Mouse (Mus musculus): ENCODE data around the gene Nfia. TPM values are rescaled to one million over a fixed set of nuclear protein-coding genes. Genes with fewer than 3 reads are reported as not detected.

Nfia gene
- polyA plus RNA-seq, 1 experiment, result 8.1 TPM

GRCm38 (mm10) chr4:97765341-97766020 lies 7.1 kb upstream of the Nfia start:
- H3K4me3 ChIP-seq (ENCODE audit: insufficient read depth, low read length), result no peak overlapping the region
- peaks cover 10% of the 10 kb centered on the region for H3K4me1 ChIP-seq (ENCODE audit: control insufficient read depth, insufficient read depth, low read length)
- TF ChIP-seq POLR2A (IDR thresholded peaks at IDR 0.05; ENCODE audit: borderline replicate concordance, low read depth, low read length), result no peak
- TF ChIP-seq CTCF (IDR thresholded peaks at IDR 0.05; ENCODE audit: low read depth, low read length), result no peak
- H3K27ac ChIP-seq (ENCODE audit: insufficient read depth, low read depth, low read length), result no peak overlapping the region

GRCm38 (mm10) chr4:97766100-97766499 lies 6.4 kb upstream of the Nfia start:
- no peak for TF ChIP-seq POLR2A (IDR thresholded peaks at IDR 0.05; ENCODE audit: borderline replicate concordance, low read depth, low read length)
- TF ChIP-seq CTCF (IDR thresholded peaks at IDR 0.05; ENCODE audit: low read depth, low read length), result no peak
- H3K4me1 ChIP-seq (ENCODE audit: control insufficient read depth, insufficient read depth, low read length), result peaks cover 13% of the 10 kb centered on the region
- H3K4me3 ChIP-seq (ENCODE audit: insufficient read depth, low read length), result no peak overlapping the region
- no peak overlapping the region for H3K27ac ChIP-seq (ENCODE audit: insufficient read depth, low read depth, low read length)

- H3K27ac ChIP-seq (ENCODE audit: insufficient read depth, low read depth, low read length), result no peak overlapping the region
- TF ChIP-seq CTCF (IDR thresholded peaks at IDR 0.05; ENCODE audit: low read depth, low read length) (no peak), POLR2A (IDR thresholded peaks at IDR 0.05; ENCODE audit: borderline replicate concordance, low read depth, low read length) (no peak)
- H3K4me3 ChIP-seq (ENCODE audit: insufficient read depth, low read length), result no peak overlapping the region
- H3K4me1 ChIP-seq (ENCODE audit: control insufficient read depth, insufficient read depth, low read length), result peaks cover 13% of the 10 kb centered on the region
Observed at GRCm38 (mm10) chr4:97767025-97767424, 5.5 kb upstream of the Nfia start.

GRCm38 (mm10) chr4:97767516-97767915 lies 5.0 kb upstream of the Nfia start:
- Histone ChIP-seq H3K27ac (ENCODE audit: insufficient read depth, low read depth, low read length) (no peak overlapping the region), H3K4me3 (ENCODE audit: insufficient read depth, low read length) (no peak overlapping the region), H3K4me1 (ENCODE audit: control insufficient read depth, insufficient read depth, low read length) (peaks cover 13% of the 10 kb centered on the region)
- TF ChIP-seq POLR2A (IDR thresholded peaks at IDR 0.05; ENCODE audit: borderline replicate concordance, low read depth, low read length) (no peak), CTCF (IDR thresholded peaks at IDR 0.05; ENCODE audit: low read depth, low read length) (no peak)

GRCm38 (mm10) chr4:97769861-97770260 lies 2.7 kb upstream of the Nfia start:
- H3K27ac ChIP-seq (ENCODE audit: insufficient read depth, low read depth, low read length), result no peak overlapping the region
- H3K4me3 ChIP-seq (ENCODE audit: insufficient read depth, low read length), result no peak overlapping the region
- TF ChIP-seq CTCF (IDR thresholded peaks at IDR 0.05; ENCODE audit: low read depth, low read length) (no peak), POLR2A (IDR thresholded peaks at IDR 0.05; ENCODE audit: borderline replicate concordance, low read depth, low read length) (no peak)
- peaks cover 21% of the 10 kb centered on the region for H3K4me1 ChIP-seq (ENCODE audit: control insufficient read depth, insufficient read depth, low read length)

GRCm38 (mm10) chr4:97771426-97771825 lies 1.1 kb upstream of the Nfia start:
- Histone ChIP-seq H3K27ac (ENCODE audit: insufficient read depth, low read depth, low read length) (peak overlapping the region; percentile 61), H3K4me1 (ENCODE audit: control insufficient read depth, insufficient read depth, low read length) (peaks cover 19% of the 10 kb centered on the region), H3K4me3 (ENCODE audit: insufficient read depth, low read length) (peak overlapping the region; percentile 58)
- TF ChIP-seq POLR2A (IDR thresholded peaks at IDR 0.05; ENCODE audit: borderline replicate concordance, low read depth, low read length) (no peak), CTCF (IDR thresholded peaks at IDR 0.05; ENCODE audit: low read depth, low read length) (no peak)

GRCm38 (mm10) chr4:97772084-97772484 lies 450 bp upstream of the Nfia start:
- H3K27ac ChIP-seq (ENCODE audit: insufficient read depth, low read depth, low read length), result peak overlapping the region; percentile 99
- no peak for TF ChIP-seq CTCF (IDR thresholded peaks at IDR 0.05; ENCODE audit: low read depth, low read length)
- TF ChIP-seq POLR2A (IDR thresholded peaks at IDR 0.05; ENCODE audit: borderline replicate concordance, low read depth, low read length), result no peak
- H3K4me3 ChIP-seq (ENCODE audit: insufficient read depth, low read length), result peak overlapping the region; percentile 63

GRCm38 (mm10) chr4:97773110-97773593 lies 618 bp downstream of the Nfia start:
- Histone ChIP-seq H3K27ac (ENCODE audit: insufficient read depth, low read depth, low read length) (peak overlapping the region; percentile 99), H3K4me3 (ENCODE audit: insufficient read depth, low read length) (peak overlapping the region; percentile 35), H3K4me1 (ENCODE audit: control insufficient read depth, insufficient read depth, low read length) (peaks cover 17% of the 10 kb centered on the region)
- TF ChIP-seq CTCF (IDR thresholded peaks at IDR 0.05; ENCODE audit: low read depth, low read length) (no peak), POLR2A (IDR thresholded peaks at IDR 0.05; ENCODE audit: borderline replicate concordance, low read depth, low read length) (no peak)

More at GRCm38 (mm10) chr4:97772084-97772484, 450 bp upstream of the Nfia start:
- H3K4me1 ChIP-seq (ENCODE audit: control insufficient read depth, insufficient read depth, low read length), result peaks cover 17% of the 10 kb centered on the region

GRCm38 (mm10) chr4:97773791-97774190 lies 1.3 kb downstream of the Nfia start:
- TF ChIP-seq CTCF (IDR thresholded peaks at IDR 0.05; ENCODE audit: low read depth, low read length) (no peak), POLR2A (IDR thresholded peaks at IDR 0.05; ENCODE audit: borderline replicate concordance, low read depth, low read length) (no peak)
- peak overlapping the region; percentile 18 for H3K4me3 ChIP-seq (ENCODE audit: insufficient read depth, low read length)
- peak overlapping the region; percentile 57 for H3K27ac ChIP-seq (ENCODE audit: insufficient read depth, low read depth, low read length)
- peaks cover 17% of the 10 kb centered on the region for H3K4me1 ChIP-seq (ENCODE audit: control insufficient read depth, insufficient read depth, low read length)

GRCm38 (mm10) chr4:97774446-97774950 lies 2.0 kb downstream of the Nfia start:
- TF ChIP-seq POLR2A (IDR thresholded peaks at IDR 0.05; ENCODE audit: borderline replicate concordance, low read depth, low read length), result no peak
- Histone ChIP-seq H3K27ac (ENCODE audit: insufficient read depth, low read depth, low read length) (no peak overlapping the region), H3K4me3 (ENCODE audit: insufficient read depth, low read length) (no peak overlapping the region), H3K4me1 (ENCODE audit: control insufficient read depth, insufficient read depth, low read length) (peaks cover 19% of the 10 kb centered on the region)

Data from bone marrow macrophage, adult 2 months (primary cell).